Mouse (Mus musculus) mesoderm, embryonic 11.5 days (tissue): ENCODE measurements around the gene Hira.

Source experiments
- DNase-seq: peaks from one replicate; pipeline ENCODE4 v3.0.0-alpha.2; 2012; ENCODE audit warnings: low read depth, low spot score

Gene Hira

GRCm38 (mm10) chr16:19014650-19015049 is 137.8 kb downstream of the Hira start:
- DNase-seq: no peak
